Mouse (Mus musculus): Measurements from ENCODE around the gene Amigo3. TPM values are rescaled to one million over a fixed set of nuclear protein-coding genes. Genes with fewer than 3 reads are reported as not detected.
A peak's percentile ranks its signal among the peaks of the same experiment; 100 is the strongest.

Amigo3 gene
- polyA plus RNA-seq, 1 experiment = 2.2 TPM

DNA sequence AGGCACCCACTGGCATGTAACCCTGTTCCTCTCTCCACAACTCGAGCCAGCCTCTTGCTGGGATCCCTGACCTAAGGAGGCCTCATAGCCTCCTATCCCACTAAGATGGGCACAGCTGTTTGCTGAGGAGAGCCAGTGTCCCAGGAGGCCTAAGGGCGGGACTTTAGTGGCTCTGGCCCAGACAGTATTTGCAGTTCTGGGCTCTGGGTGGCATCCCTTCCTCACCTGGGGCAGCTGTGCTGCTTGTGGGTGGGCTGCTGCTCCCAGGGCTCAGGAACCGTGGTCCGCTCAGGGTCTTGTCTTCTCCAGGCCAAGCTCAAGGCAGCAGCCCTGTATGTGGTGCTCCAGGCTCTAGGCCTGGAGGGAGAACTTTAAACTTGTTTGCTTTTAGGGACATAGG is 6.4 kb upstream of the Amigo3 start:
- no peaks in the 10 kb centered on the region for H3K27me3 ChIP-seq (ENCODE audit: control insufficient read depth, insufficient read depth, low read length)
- 87% methylated on average over 4 of the region's 4 CpGs for WGBS

DNA sequence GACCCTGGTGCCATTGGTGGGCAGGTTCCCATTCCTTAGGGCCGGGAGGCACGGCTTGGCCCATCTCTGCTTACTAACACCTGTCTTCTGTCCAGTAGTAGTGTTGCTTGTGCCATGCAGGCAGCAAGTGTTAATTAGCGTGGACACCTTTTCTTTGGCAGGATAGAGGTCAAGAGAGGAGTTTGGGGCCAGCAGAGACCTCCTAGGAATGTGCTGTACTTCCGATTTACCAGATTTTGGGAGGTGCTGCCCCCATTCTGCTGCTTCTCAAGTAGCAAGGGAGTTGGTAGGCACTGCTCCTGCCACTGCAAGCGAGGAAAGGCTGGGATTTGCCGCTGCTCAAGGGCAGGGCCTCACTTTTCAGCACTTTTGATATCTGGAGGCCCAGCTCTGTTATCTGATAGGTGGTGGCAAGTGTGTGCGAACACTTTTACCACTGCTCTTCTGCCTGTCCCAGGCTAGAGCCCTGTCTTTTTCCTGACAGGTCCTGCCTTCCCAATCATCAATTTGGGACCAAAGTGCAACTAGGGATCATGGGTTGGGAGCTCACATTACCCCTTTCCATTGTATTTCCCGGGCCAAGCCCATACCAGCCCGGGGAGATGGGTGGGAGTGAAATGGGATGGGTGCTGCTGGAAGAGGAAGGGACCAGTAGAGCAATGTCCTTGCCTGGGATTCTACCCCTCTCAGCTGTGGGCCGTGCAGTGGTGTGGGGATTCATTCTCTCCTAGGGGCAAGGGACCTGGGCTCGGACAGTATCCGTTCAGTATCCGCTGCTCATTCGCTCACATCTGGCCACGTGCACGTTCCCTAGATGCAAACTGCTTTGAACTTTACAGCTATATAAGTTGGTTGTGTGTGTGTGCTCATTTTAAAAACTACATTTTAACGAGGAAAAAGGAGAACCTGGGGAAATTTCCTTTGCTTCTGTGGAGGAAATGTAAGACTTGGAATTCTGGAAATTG is 5.1 kb upstream of the Amigo3 start:
- no peak for TF ChIP-seq POLR2A (IDR thresholded peaks at IDR 0.05; ENCODE audit: low read depth, low read length)
- no peak for TF ChIP-seq CTCF (IDR thresholded peaks at IDR 0.05; ENCODE audit: extremely low read depth, insufficient read depth, insufficient read length, insufficient replicate concordance)
- 62% methylated on average over 17 of the region's 17 CpGs for WGBS
- H3K4me3 ChIP-seq (ENCODE audit: extremely low read depth, insufficient read depth, insufficient read length) = no peak overlapping the region
- peaks cover 27% of the 10 kb centered on the region for H3K36me3 ChIP-seq (ENCODE audit: control insufficient read depth, insufficient read depth, low read length)
- H3K27ac ChIP-seq (ENCODE audit: insufficient read depth, low read length) = 0 out of 2 replicates have a peak overlapping the region, but pooled peaks have one; percentile 16
- H3K27me3 ChIP-seq (ENCODE audit: control insufficient read depth, insufficient read depth, low read length) = no peaks in the 10 kb centered on the region
- no peak for DNase-seq (ENCODE audit: low read depth in 1 of 2, low spot score in 2 of 2)
- peaks cover 7% of the 10 kb centered on the region; the same call in 1 of the 2 replicates for H3K4me1 ChIP-seq (ENCODE audit: control insufficient read depth, insufficient read depth, insufficient read length)

More for the DNA sequence above, 6.4 kb upstream of the Amigo3 start:
- no peak for DNase-seq (ENCODE audit: low read depth in 1 of 2, low spot score in 2 of 2)
- H3K27ac ChIP-seq (ENCODE audit: insufficient read depth, low read length) = no peak overlapping the region
- peaks cover 27% of the 10 kb centered on the region for H3K36me3 ChIP-seq (ENCODE audit: control insufficient read depth, insufficient read depth, low read length)
- TF ChIP-seq CTCF (IDR thresholded peaks at IDR 0.05; ENCODE audit: extremely low read depth, insufficient read depth, insufficient read length, insufficient replicate concordance) (no peak), POLR2A (IDR thresholded peaks at IDR 0.05; ENCODE audit: low read depth, low read length) (no peak)
- H3K4me3 ChIP-seq (ENCODE audit: extremely low read depth, insufficient read depth, insufficient read length) = no peak overlapping the region
- H3K4me1 ChIP-seq (ENCODE audit: control insufficient read depth, insufficient read depth, insufficient read length) = peaks cover 7% of the 10 kb centered on the region; the same call in 1 of the 2 replicates

DNA sequence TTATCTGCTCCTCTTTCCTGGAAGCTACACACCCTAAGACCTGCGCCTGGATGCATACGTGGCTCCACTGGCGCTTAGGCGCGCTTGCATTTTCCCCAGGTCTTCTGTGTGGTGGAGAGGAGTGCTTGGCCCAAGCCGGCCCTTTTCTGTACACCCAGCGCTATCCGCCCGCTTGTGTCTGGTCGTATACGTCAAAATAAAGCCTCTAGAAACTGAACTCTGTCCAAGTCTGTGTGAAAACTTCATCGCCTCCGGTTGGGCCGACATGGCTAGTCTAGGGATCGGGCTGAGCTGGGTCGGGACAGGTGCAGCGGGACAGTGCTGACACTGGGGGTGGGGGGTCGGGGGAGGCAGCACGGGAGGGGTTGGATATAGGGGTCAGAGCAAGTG is 4.4 kb upstream of the Amigo3 start:
- H3K4me1 ChIP-seq (ENCODE audit: control insufficient read depth, insufficient read depth, insufficient read length) = peaks cover 7% of the 10 kb centered on the region; the same call in 1 of the 2 replicates
- peak overlapping the region; percentile 51; the same call in 1 of the 2 replicates for H3K4me3 ChIP-seq (ENCODE audit: extremely low read depth, insufficient read depth, insufficient read length)
- TF ChIP-seq CTCF (IDR thresholded peaks at IDR 0.05; ENCODE audit: extremely low read depth, insufficient read depth, insufficient read length, insufficient replicate concordance) (no peak), POLR2A (IDR thresholded peaks at IDR 0.05; ENCODE audit: low read depth, low read length) (no peak)
- WGBS = 1% methylated on average over 19 of the region's 19 CpGs
- DNase-seq (ENCODE audit: low read depth in 1 of 2, low spot score in 2 of 2) = no peak
- peaks cover 26% of the 10 kb centered on the region for H3K36me3 ChIP-seq (ENCODE audit: control insufficient read depth, insufficient read depth, low read length)
- H3K27ac ChIP-seq (ENCODE audit: insufficient read depth, low read length) = 0 out of 2 replicates have a peak overlapping the region, but pooled peaks have one; percentile 16
- H3K27me3 ChIP-seq (ENCODE audit: control insufficient read depth, insufficient read depth, low read length) = no peaks in the 10 kb centered on the region

DNA sequence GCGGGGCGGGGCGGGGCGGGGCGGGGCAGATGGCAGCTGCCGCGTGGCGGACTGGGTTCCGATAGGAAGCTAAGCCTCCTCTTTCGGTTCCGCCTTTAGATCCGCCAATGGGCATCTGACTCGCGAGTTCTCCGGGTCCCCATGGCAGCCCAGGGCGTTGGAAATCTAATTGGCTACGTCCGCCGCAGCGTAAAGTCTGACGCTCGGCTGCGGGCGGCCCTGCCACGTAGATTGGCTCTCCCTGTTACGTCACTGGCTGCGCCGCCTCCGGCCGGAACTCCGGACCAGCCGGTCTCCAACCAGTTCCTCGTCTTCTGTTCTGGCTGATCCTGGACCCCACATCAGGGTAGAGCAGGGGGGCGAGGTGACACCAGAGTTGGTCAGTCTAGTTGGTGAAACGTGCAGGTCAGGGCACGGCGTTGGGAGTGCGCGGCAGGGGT is 3.9 kb upstream of the Amigo3 start, which contains the start of gene Gmppb:
Gene Gmppb (plus strand): TSS at position 227 of the 440 bp plus-strand sequence.
- under 1% methylated on average over 36 of the region's 39 CpGs for WGBS
- peaks cover 29% of the 10 kb centered on the region for H3K36me3 ChIP-seq (ENCODE audit: control insufficient read depth, insufficient read depth, low read length)
- peak; percentile 95 to 96 for DNase-seq (ENCODE audit: low read depth in 1 of 2, low spot score in 2 of 2)
- H3K4me3 ChIP-seq (ENCODE audit: extremely low read depth, insufficient read depth, insufficient read length) = peak within 1 kb of the TSS; percentile 89
- H3K27ac ChIP-seq (ENCODE audit: insufficient read depth, low read length) = peak within 1 kb of the TSS; percentile 70
- peaks cover 7% of the 10 kb centered on the region; the same call in 1 of the 2 replicates for H3K4me1 ChIP-seq (ENCODE audit: control insufficient read depth, insufficient read depth, insufficient read length)
- no peaks in the 10 kb centered on the region for H3K27me3 ChIP-seq (ENCODE audit: control insufficient read depth, insufficient read depth, low read length)
- TF ChIP-seq POLR2A (IDR thresholded peaks at IDR 0.05; ENCODE audit: low read depth, low read length) (peak; percentile 57), CTCF (IDR thresholded peaks at IDR 0.05; ENCODE audit: extremely low read depth, insufficient read depth, insufficient read length, insufficient replicate concordance) (no peak)

DNA sequence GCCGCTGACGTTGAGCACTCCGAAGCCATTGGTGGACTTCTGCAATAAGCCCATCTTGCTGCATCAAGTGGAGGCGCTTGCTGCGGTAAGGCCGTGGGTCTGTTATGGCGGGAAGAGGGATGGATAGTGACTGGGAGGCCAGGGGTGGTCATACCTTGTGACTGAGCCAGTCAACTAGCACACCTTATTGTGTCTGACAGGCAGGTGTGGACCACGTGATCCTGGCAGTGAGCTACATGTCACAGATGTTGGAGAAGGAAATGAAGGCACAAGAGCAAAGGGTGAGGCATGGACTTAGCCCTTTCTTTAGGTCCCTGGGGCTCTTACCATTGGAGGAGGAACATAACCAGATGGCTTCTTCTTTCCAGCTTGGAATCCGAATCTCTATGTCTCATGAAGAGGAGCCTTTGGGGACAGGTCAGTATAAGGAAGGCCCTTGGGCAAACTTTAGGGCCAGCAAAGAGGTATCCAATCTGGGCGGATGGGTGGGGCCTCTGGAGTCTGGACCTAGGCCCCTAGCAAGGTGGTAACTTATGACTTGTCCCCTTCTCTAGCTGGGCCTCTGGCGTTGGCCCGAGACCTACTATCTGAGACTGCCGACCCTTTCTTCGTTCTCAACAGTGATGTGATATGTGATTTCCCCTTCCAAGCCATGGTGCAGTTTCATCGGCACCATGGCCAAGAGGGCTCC is 3.3 kb upstream of the Amigo3 start:
- 41% methylated on average over 15 of the region's 15 CpGs for WGBS
- Histone ChIP-seq H3K27ac (ENCODE audit: insufficient read depth, low read length) (peak overlapping the region; percentile 70), H3K27me3 (ENCODE audit: control insufficient read depth, insufficient read depth, low read length) (no peaks in the 10 kb centered on the region), H3K4me3 (ENCODE audit: extremely low read depth, insufficient read depth, insufficient read length) (peak overlapping the region; percentile 89), H3K36me3 (ENCODE audit: control insufficient read depth, insufficient read depth, low read length) (peaks cover 34% of the 10 kb centered on the region), H3K4me1 (ENCODE audit: control insufficient read depth, insufficient read depth, insufficient read length) (peaks cover 7% of the 10 kb centered on the region; the same call in 1 of the 2 replicates)
- no peak for TF ChIP-seq POLR2A (IDR thresholded peaks at IDR 0.05; ENCODE audit: low read depth, low read length)
- TF ChIP-seq CTCF (IDR thresholded peaks at IDR 0.05; ENCODE audit: extremely low read depth, insufficient read depth, insufficient read length, insufficient replicate concordance) = no peak
- no peak for DNase-seq (ENCODE audit: low read depth in 1 of 2, low spot score in 2 of 2)

DNA sequence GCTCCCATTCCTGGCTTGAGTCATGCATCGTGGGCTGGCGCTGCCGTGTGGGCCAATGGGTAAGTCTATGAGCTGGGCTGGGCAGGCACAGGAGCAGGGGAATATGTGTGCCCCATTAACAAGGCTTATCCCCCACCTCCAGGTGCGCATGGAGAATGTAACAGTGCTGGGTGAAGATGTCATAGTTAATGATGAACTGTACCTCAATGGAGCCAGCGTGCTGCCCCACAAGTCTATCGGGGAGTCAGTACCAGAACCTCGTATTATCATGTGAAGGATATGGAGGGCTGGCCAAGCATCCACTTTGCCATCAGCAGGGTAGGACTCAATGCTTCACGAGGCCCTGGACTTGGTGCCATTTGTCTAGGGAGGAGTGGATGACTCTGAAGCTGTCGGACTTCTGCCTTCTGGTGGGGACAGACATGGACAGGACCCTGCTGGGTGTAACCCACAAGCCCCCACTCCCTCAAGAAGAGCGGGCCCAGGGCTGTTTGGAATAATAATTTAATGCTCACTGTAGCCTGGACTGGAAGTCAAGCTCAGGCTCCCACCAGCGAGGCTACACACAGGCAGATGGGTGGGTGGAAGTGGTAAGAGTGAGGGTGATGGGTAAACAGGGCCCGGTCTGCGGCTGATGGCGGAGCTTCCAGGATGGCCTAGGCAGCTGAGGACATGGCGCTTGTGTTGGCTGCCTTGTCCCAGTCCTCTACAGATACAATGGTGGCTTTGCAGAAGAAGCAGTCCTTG is 1.6 kb upstream of the Amigo3 start:
- Histone ChIP-seq H3K4me3 (ENCODE audit: extremely low read depth, insufficient read depth, insufficient read length) (no peak overlapping the region), H3K36me3 (ENCODE audit: control insufficient read depth, insufficient read depth, low read length) (peaks cover 27% of the 10 kb centered on the region), H3K4me1 (ENCODE audit: control insufficient read depth, insufficient read depth, insufficient read length) (peaks cover 7% of the 10 kb centered on the region; the same call in 1 of the 2 replicates), H3K27ac (ENCODE audit: insufficient read depth, low read length) (no peak overlapping the region), H3K27me3 (ENCODE audit: control insufficient read depth, insufficient read depth, low read length) (no peaks in the 10 kb centered on the region)
- no peak for DNase-seq (ENCODE audit: low read depth in 1 of 2, low spot score in 2 of 2)
- TF ChIP-seq POLR2A (IDR thresholded peaks at IDR 0.05; ENCODE audit: low read depth, low read length) = no peak
- TF ChIP-seq CTCF (IDR thresholded peaks at IDR 0.05; ENCODE audit: extremely low read depth, insufficient read depth, insufficient read length, insufficient replicate concordance) = no peak
- WGBS = 94% methylated on average over 15 of the region's 15 CpGs

All from spleen, adult 2 months (tissue).